Mouse (Mus musculus): ENCODE measurements around the gene Rnf144b. TPM values are rescaled to one million over a fixed set of nuclear protein-coding genes. Genes with fewer than 3 reads are reported as not detected.

The Rnf144b gene
- polyA plus RNA-seq, 1 experiment from 2014 or later = 1.5 TPM

DNA sequence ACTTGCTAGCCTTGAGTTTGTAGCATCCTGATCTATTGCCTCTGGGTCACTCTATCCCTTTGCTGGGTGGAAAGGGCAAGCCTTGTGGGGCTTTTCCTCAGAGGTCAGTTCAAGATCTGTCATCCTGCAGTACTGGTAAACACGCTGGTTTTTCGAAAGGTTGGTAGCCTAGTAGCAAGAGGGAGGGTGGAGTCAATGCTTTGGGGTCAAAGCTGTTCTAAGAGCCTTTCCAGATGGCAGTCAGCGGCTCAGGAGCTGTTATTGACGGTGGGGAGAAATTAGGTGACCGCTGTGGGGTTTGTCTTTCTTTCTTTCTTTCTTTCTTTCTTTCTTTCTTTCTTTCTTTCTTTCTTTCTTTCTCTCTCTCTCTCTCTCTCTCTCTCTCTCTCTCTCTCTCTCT is 34.4 kb downstream of the Rnf144b start:
- H3K9me3 ChIP-seq (ENCODE audit: low read depth, low read length) = no peaks in the 10 kb centered on the region
- WGBS = 24% methylated on average over 5 of the region's 5 CpGs
- no peak overlapping the region for H3K9ac ChIP-seq
- H3K4me2 ChIP-seq = no peak overlapping the region
- H3K27me3 ChIP-seq (ENCODE audit: insufficient read depth, low read length) = no peaks in the 10 kb centered on the region
- no peak overlapping the region for H3K27ac ChIP-seq (ENCODE audit: low read depth)
- peak; percentile 66 for DNase-seq
- H3K36me3 ChIP-seq (ENCODE audit: insufficient read depth) = no peaks in the 10 kb centered on the region
- no peak for ATAC-seq (ENCODE audit: insufficient read depth)
- H3K4me1 ChIP-seq (ENCODE audit: insufficient read depth) = no peaks in the 10 kb centered on the region
- no peak for TF ChIP-seq CTCF (IDR thresholded peaks at IDR 0.05; ENCODE audit: low read depth)
- no peak overlapping the region for H3K4me3 ChIP-seq (ENCODE audit: low read depth, low read length)

DNA sequence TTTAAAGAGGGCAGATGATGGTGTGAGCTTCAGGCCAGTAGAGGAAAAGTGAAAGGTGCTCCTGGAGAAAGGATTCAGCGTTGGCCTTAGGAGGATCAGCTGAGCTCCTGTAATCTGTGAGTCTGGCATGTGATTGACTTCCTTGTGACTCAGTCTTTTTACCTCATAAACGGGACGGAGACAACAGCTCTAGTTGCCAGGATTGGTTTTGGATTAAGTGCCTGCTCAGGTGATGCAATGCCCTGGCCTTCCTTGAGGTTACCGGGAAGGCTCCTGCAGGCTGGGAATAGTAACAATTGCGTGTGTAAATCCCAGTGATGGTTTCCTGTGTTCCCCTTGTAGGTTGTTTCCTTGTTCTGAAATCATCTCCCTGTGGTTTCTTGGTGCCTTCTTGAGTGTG is 39.5 kb downstream of the Rnf144b start:
- Histone ChIP-seq H3K4me3 (ENCODE audit: low read depth, low read length) (no peak overlapping the region), H3K9me3 (ENCODE audit: low read depth, low read length) (no peaks in the 10 kb centered on the region), H3K4me2 (no peak overlapping the region), H3K9ac (no peak overlapping the region), H3K4me1 (ENCODE audit: insufficient read depth) (no peaks in the 10 kb centered on the region), H3K36me3 (ENCODE audit: insufficient read depth) (no peaks in the 10 kb centered on the region), H3K27me3 (ENCODE audit: insufficient read depth, low read length) (no peaks in the 10 kb centered on the region), H3K27ac (ENCODE audit: low read depth) (no peak overlapping the region)
- ATAC-seq (ENCODE audit: insufficient read depth) = no peak
- DNase-seq = no peak
- no peak for TF ChIP-seq CTCF (IDR thresholded peaks at IDR 0.05; ENCODE audit: low read depth)
- WGBS = 87% methylated on average over 5 of the region's 5 CpGs

DNA sequence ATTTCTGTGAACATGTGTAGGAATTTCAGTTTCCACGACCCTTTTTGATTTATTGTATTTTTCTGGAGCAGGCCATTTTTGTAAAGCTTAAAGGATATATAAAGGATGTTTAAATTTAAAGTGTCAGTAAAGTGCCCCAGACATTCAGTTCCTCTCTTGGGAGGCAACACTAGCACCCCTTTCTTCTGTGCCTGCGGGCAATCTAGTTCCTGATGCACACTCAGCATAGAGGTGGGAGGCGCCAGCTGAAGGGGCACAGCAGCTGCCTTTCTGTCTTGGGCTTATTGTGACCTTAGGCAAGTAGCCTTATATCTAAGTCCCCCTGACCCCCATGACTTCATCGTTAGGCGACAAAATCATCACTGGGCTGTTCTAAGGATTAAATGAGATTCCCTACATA is 42.3 kb downstream of the Rnf144b start:
- ATAC-seq (ENCODE audit: insufficient read depth) (no peak), DNase-seq (no peak)
- Histone ChIP-seq H3K27me3 (ENCODE audit: insufficient read depth, low read length) (no peaks in the 10 kb centered on the region), H3K4me3 (ENCODE audit: low read depth, low read length) (no peak overlapping the region), H3K27ac (ENCODE audit: low read depth) (no peak overlapping the region), H3K4me1 (ENCODE audit: insufficient read depth) (no peaks in the 10 kb centered on the region), H3K36me3 (ENCODE audit: insufficient read depth) (no peaks in the 10 kb centered on the region), H3K9me3 (ENCODE audit: low read depth, low read length) (no peaks in the 10 kb centered on the region), H3K4me2 (no peak overlapping the region), H3K9ac (no peak overlapping the region)
- 57% methylated on average over 5 of the region's 5 CpGs for WGBS
- no peak for TF ChIP-seq CTCF (IDR thresholded peaks at IDR 0.05; ENCODE audit: low read depth)

DNA sequence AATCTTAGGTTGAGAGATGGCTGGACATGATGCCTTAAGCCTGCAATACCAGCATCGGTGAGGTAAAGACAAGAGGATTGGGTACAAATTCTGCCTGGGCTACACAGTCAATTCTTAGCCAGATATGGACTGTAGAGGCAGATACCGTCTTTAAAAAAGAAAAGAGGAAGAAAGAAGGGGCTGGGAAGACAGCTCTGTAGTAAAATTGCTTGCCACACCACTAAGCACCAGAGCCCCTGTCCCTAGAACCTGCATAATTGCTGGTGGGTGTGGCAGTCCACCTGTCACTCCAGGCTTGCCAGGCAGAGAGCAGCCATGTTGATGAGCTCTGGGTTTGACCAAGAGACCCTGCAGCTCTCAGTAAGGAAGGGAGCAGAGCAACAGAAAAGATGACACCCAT is 42.8 kb downstream of the Rnf144b start:
- Histone ChIP-seq H3K27ac (ENCODE audit: low read depth) (no peak overlapping the region), H3K9me3 (ENCODE audit: low read depth, low read length) (no peaks in the 10 kb centered on the region), H3K36me3 (ENCODE audit: insufficient read depth) (no peaks in the 10 kb centered on the region), H3K4me1 (ENCODE audit: insufficient read depth) (no peaks in the 10 kb centered on the region), H3K9ac (no peak overlapping the region), H3K4me3 (ENCODE audit: low read depth, low read length) (no peak overlapping the region), H3K27me3 (ENCODE audit: insufficient read depth, low read length) (no peaks in the 10 kb centered on the region), H3K4me2 (no peak overlapping the region)
- ATAC-seq (ENCODE audit: insufficient read depth) (no peak), DNase-seq (no peak)
- 84% methylated on average over 2 of the region's 2 CpGs for WGBS
- TF ChIP-seq CTCF (IDR thresholded peaks at IDR 0.05; ENCODE audit: low read depth) = no peak

DNA sequence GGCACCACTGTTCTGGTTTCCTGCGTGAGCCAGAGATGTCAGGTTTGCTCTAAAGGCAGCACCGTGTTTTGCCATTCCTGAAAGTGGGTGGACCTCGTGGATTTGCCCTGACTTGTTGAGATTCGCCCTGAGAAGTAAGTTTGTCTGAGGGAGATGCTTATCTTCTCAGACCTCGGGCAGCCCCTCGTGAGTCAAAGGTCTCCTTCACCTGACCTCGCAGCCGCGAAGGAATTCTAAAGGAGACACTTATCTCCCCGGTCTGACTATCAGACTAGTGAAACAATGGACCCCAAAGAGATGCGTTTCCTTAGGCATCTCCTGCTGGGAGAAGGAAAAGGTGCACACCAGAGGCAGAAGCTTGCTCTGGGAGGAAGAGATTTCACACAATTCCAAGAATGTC is 46.0 kb downstream of the Rnf144b start:
- H3K9me3 ChIP-seq (ENCODE audit: low read depth, low read length) = no peaks in the 10 kb centered on the region
- H3K4me1 ChIP-seq (ENCODE audit: insufficient read depth) = no peaks in the 10 kb centered on the region
- H3K4me3 ChIP-seq (ENCODE audit: low read depth, low read length) = no peak overlapping the region
- ATAC-seq (ENCODE audit: insufficient read depth) (no peak), DNase-seq (no peak)
- no peaks in the 10 kb centered on the region for H3K27me3 ChIP-seq (ENCODE audit: insufficient read depth, low read length)
- H3K9ac ChIP-seq = no peak overlapping the region
- no peak for TF ChIP-seq CTCF (IDR thresholded peaks at IDR 0.05; ENCODE audit: low read depth)
- WGBS = 17% methylated on average over 11 of the region's 11 CpGs
- no peak overlapping the region for H3K27ac ChIP-seq (ENCODE audit: low read depth)
- H3K36me3 ChIP-seq (ENCODE audit: insufficient read depth) = no peaks in the 10 kb centered on the region
- H3K4me2 ChIP-seq = no peak overlapping the region

DNA sequence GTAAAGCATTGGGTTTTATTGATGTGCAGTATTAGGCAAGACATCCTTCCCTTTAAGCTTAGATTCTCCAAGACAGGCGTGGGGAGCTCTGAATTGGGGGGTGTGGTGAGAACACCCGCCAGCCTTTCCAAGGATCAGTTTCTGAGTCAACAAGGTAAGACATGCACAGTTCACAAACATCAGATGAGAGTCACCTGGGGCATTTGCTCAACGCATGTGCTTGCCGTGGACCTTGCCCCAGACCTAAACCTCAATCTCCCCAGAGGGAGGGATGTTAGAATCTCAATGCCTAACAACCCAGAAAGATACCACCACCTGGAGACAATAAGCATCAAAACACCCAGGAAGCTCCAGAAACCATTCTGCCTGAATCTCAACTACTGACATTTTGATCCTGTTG is 47.6 kb downstream of the Rnf144b start:
- H3K4me3 ChIP-seq (ENCODE audit: low read depth, low read length) = no peak overlapping the region
- no peak overlapping the region for H3K27ac ChIP-seq (ENCODE audit: low read depth)
- H3K9ac ChIP-seq = no peak overlapping the region
- H3K9me3 ChIP-seq (ENCODE audit: low read depth, low read length) = no peaks in the 10 kb centered on the region
- no peak for DNase-seq
- H3K4me2 ChIP-seq = no peak overlapping the region
- no peaks in the 10 kb centered on the region for H3K4me1 ChIP-seq (ENCODE audit: insufficient read depth)
- ATAC-seq (ENCODE audit: insufficient read depth) = no peak
- no peaks in the 10 kb centered on the region for H3K36me3 ChIP-seq (ENCODE audit: insufficient read depth)
- H3K27me3 ChIP-seq (ENCODE audit: insufficient read depth, low read length) = no peaks in the 10 kb centered on the region
- WGBS = 74% methylated on average over 4 of the region's 4 CpGs
- no peak for TF ChIP-seq CTCF (IDR thresholded peaks at IDR 0.05; ENCODE audit: low read depth)

DNA sequence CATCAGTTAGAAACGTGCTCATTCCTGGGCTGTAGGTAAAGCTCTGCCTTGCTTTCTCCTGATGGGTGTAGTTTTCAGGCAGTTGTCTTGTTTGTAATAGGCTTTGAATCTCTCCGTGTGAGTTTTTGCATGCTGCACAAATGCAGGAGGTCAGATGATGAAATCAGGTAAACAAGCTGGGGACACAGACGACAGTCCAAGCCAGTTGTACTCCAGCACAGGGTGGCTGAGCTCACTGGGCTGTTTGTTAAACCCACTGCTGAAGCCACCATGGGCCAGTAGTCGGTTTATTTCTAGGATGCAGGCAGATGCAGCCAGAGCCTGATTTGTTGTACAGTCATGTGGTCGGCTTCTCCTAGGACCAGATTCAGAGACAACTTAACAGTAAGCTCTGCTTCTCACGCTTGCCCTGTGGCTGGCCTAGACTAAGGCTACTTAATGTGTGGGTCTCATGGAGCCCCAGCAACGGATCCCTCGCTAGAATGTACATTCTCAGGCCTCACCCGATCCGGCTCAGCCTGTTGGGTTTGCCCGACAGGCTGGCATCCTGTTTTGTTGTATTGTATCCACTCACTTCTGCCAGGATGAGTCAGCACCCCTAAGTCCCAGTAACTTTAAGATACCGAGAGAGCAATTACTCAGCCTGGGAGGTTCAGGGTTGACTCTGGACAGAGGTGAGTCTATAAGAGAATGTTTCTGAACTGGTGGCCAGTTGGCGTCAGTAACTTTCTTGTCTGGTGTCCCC is 48.5 kb downstream of the Rnf144b start:
- Histone ChIP-seq H3K9ac (no peak overlapping the region), H3K4me3 (ENCODE audit: low read depth, low read length) (no peak overlapping the region), H3K36me3 (ENCODE audit: insufficient read depth) (no peaks in the 10 kb centered on the region), H3K27ac (ENCODE audit: low read depth) (no peak overlapping the region), H3K4me1 (ENCODE audit: insufficient read depth) (no peaks in the 10 kb centered on the region), H3K9me3 (ENCODE audit: low read depth, low read length) (no peaks in the 10 kb centered on the region), H3K4me2 (no peak overlapping the region), H3K27me3 (ENCODE audit: insufficient read depth, low read length) (no peaks in the 10 kb centered on the region)
- no peak for ATAC-seq (ENCODE audit: insufficient read depth)
- WGBS = 59% methylated on average over 13 of the region's 13 CpGs
- no peak for TF ChIP-seq CTCF (IDR thresholded peaks at IDR 0.05; ENCODE audit: low read depth)
- no peak for DNase-seq
